Mouse (Mus musculus): ENCODE measurements at regions not wholly inside any gene's neighbourhood (a gene's known extent, or its start where the extent isn't known, plus 50 kb on each side); places are given as distances from the start of the nearest gene placed in this dataset.

DNA sequence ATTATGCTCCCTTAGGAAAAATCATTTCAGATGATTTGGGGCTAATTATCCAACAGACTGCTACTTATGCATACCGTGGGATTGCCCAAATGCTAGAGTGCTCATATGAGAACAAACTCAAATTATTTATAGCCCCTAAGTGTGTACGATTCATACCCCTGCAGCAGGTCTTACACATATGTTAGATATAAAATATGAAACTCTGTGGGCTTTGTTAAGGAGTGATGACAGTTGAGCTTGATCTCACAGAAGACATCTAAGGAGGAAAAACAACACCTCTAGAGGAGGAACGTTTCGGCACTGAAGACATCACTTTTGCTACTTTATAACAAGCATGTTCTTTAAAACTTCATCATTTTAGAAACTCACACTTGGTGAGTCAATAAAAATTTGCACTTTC is 1379.3 kb downstream of the Defb40 start:
- no peak for DNase-seq (ENCODE audit: low spot score in 2 of 2)

DNA sequence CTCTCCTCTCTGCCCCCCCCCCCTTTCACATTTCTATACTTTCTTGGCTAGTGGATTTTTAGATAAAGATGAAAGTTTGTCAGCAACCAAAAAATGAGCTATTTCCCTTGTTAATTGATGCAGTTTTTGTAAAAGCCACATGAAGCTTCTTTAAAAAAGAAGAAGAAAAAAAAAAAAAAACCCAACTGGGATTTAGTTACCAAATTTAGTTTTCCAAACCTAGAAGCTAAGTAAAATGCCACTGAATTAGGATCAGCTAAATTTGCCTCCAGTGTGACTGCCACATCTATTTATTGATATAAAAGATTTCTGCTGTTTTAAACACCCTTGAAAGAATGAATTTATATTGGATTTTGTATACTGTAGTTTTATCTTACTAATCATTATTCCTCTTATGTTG is 1381.5 kb downstream of the Defb40 start:
- no peak for DNase-seq (ENCODE audit: low spot score in 2 of 2)

DNA sequence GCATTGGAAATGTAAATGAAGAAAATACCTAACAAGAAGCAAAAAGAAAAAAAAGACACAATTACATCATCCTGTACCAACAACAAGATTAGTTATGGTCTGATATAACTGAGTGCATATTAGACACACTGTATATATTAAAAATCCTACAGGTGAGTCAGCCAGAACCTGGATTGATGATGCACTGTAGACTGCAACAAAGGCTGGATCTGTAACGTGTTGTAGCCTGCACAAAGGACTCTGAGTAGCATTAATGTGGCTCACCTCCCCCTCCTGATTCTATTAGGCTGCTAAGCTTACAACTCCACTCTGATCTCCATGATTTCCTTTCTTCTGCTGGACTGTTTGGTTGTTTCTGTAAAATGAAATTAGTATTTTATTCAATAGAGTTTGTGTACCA is 1383.4 kb downstream of the Defb40 start:
- DNase-seq (ENCODE audit: low spot score in 2 of 2), result no peak

DNA sequence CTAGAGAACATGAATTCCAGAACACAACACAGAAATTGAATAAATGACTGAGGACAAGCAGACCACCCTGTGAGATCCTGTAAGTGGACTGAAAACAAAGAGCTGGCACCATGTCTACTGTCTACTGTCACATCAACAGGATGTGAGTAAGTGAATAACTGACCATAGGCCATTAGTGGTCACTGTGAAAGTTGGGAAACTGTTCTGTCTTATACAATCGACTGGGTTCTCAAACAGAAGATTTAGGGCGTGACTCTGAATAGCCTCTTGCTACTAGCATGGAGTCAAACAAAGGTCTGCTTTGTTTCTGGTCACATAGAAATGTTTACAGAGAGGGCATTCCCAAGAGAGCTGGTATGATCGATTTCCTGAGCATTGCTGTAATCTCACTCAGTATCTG is 1387.9 kb downstream of the Defb40 start:
- DNase-seq (ENCODE audit: low spot score in 2 of 2), result no peak

DNA sequence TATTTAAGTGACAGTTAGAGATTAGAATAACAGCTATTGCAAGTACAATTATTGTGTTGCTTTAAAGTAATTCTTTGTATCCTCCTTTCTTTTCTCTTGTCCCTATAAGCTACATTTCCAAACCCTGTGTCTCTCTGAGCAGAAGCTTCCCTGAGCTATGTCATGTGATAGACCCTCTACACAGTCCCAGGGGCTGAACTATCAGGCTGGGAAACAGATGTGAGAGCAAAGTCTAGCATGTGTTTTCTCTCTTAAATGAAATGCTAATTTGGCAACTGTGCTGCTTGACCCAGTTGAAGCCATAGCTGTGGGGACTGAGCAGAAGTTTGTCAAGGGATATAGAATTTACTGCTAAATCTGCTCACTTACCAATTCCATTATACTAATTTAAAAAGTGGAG is 1389.9 kb downstream of the Defb40 start:
- DNase-seq (ENCODE audit: low spot score in 2 of 2), result no peak

DNA sequence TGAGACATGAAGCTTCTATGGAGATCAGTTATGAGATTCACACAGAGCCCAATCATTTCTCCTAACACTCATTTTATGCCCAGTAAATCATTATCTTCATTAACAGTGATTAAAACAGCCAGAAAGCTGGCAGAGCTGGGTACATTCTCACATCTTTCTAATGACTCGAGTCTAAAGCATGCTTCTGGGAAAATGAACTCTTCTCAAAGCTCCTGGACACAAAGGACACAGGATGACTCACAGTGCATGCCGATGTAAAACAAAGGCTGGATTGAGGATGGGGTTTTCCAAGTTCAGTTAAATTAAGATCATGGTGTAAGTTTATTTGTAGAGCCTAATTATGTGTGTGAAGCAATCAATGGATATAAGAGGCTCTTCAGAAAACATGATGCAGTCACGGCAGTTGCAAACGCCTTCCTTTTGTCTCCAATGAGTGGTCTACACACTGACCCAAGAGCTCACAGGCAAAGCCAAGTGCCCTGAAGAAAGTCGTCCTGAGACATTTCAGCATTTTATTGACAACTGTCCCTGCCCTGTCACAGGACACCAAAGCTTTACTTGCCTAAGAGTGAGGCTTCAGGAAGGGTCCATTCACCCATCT is 1390.7 kb downstream of the Defb40 start:
- no peak for DNase-seq (ENCODE audit: low spot score in 2 of 2)

All from left cerebral cortex, adult 18-20 months (tissue).